Mouse (Mus musculus) heart, postnatal 25 days (tissue): ENCODE measurements around the gene Eif2ak4. TPM values are rescaled to one million over a fixed set of nuclear protein-coding genes. Genes with fewer than 3 reads are reported as not detected.

Experiments used
- DNase-seq: peaks from one replicate; pipeline ENCODE4 v3.0.0; 2022; ENCODE audit warnings: low spot score
- intact Hi-C: fragments of 180-260 bp; cut with DNase I; formaldehyde crosslinking; loops from one replicate; pipeline ENCODE4 v1.15.1; 2025
- total RNA-seq, 2 experiments: library from RNA; stranded (reverse); gene quantifications; 2 replicates each; pipeline ENCODE4 v1.2.3; 2021

The Eif2ak4 gene
- total RNA-seq, 2 experiments from 2014 or later: 5.6 to 6.4 TPM

- intact Hi-C loops: no loop called here
- no peak for DNase-seq
These were observed 13.7 kb downstream of the Eif2ak4 start for GRCm38 (mm10) chr2:118401834-118402727.

- intact Hi-C loops: no loop called here
These were observed 15.9 kb downstream of the Eif2ak4 start for GRCm38 (mm10) chr2:118404336-118404735.

GRCm38 (mm10) chr2:118405568-118405967, 17.1 kb downstream of the Eif2ak4 start:
- no peak for DNase-seq
- intact Hi-C loops: no loop called here

More at GRCm38 (mm10) chr2:118404336-118404735, 15.9 kb downstream of the Eif2ak4 start:
- DNase-seq: no peak

GRCm38 (mm10) chr2:118406811-118407210, 18.4 kb downstream of the Eif2ak4 start:
- intact Hi-C loops: no loop called here
- no peak for DNase-seq

- DNase-seq: no peak
- intact Hi-C loops: no loop called here
These were observed 20.0 kb downstream of the Eif2ak4 start for GRCm38 (mm10) chr2:118408336-118408895.

GRCm38 (mm10) chr2:118412821-118413220, 24.4 kb downstream of the Eif2ak4 start:
- intact Hi-C loops: no loop called here

GRCm38 (mm10) chr2:118415601-118416355, 27.4 kb downstream of the Eif2ak4 start:
- intact Hi-C loops: no loop called here
- no peak for DNase-seq

More at GRCm38 (mm10) chr2:118412821-118413220, 24.4 kb downstream of the Eif2ak4 start:
- no peak for DNase-seq

GRCm38 (mm10) chr2:118418076-118418475, 29.7 kb downstream of the Eif2ak4 start:
- no peak for DNase-seq
- intact Hi-C loops: no loop called here

- intact Hi-C loops: no loop called here
These were observed 33.5 kb downstream of the Eif2ak4 start for GRCm38 (mm10) chr2:118421951-118422350.

GRCm38 (mm10) chr2:118422385-118422784, 34.0 kb downstream of the Eif2ak4 start:
- intact Hi-C loops: no loop called here
- DNase-seq: no peak

More at GRCm38 (mm10) chr2:118421951-118422350, 33.5 kb downstream of the Eif2ak4 start:
- DNase-seq: no peak

- intact Hi-C loops: no loop called here
- DNase-seq: no peak
These were observed 39.9 kb downstream of the Eif2ak4 start for GRCm38 (mm10) chr2:118428296-118428695.

- intact Hi-C loops: no loop called here
- DNase-seq: no peak
These were observed 40.9 kb downstream of the Eif2ak4 start for GRCm38 (mm10) chr2:118429297-118429696.

- intact Hi-C loops: loop anchor here (2.0 kb wide), 1 partner anchor 168 kb away; no protein-coding TSS in a partner anchor
- no peak for DNase-seq
These were observed 42.2 kb downstream of the Eif2ak4 start for GRCm38 (mm10) chr2:118430630-118431029.

- intact Hi-C loops: loop anchor here (2.0 kb wide), 1 partner anchor 169 kb away; no protein-coding TSS in a partner anchor
- DNase-seq: no peak
These were observed 43.2 kb downstream of the Eif2ak4 start for GRCm38 (mm10) chr2:118431589-118431988.

GRCm38 (mm10) chr2:118442172-118442571, 53.8 kb downstream of the Eif2ak4 start:
- intact Hi-C loops: no loop called here
- DNase-seq: no peak

GRCm38 (mm10) chr2:118442723-118443122, 54.3 kb downstream of the Eif2ak4 start:
- intact Hi-C loops: no loop called here
- DNase-seq: no peak

- intact Hi-C loops: no loop called here
- no peak for DNase-seq
These were observed 57.6 kb downstream of the Eif2ak4 start for GRCm38 (mm10) chr2:118445696-118446674.

GRCm38 (mm10) chr2:118448181-118448580, 59.8 kb downstream of the Eif2ak4 start:
- intact Hi-C loops: no loop called here
- no peak for DNase-seq

GRCm38 (mm10) chr2:118451056-118451455, 62.6 kb downstream of the Eif2ak4 start:
- DNase-seq: no peak
- intact Hi-C loops: no loop called here
